Mouse (Mus musculus) heart, postnatal 36 days (tissue): ENCODE data around the gene Ddx10. TPM values are rescaled to one million over a fixed set of nuclear protein-coding genes. Genes with fewer than 3 reads are reported as not detected.
"Not testable (repeated sequence)": the region's sequence is repeated elsewhere in the genome, so short reads cannot be mapped to it uniquely, and the experiment has no call there.

Experiments
- DNase-seq, 2 experiments: peaks; one replicate each; pipeline ENCODE4 v3.0.0; 2021 to 2022
- intact Hi-C: fragments of 180-260 bp; cut with DNase I; formaldehyde crosslinking; loops from one replicate; pipeline ENCODE4 v1.15.1; 2025
- total RNA-seq, 2 experiments: library from RNA; stranded (reverse); gene quantifications; 2 replicates each; pipeline ENCODE4 v1.2.3; 2021

Ddx10 gene
- total RNA-seq, 2 experiments from 2014 or later = 10.0 to 11.6 TPM

- intact Hi-C loops = no loop called here
- no peak for DNase-seq
These were observed 73.3 kb downstream of the Ddx10 start for GRCm38 (mm10) chr9:53174590-53174989.

DNA sequence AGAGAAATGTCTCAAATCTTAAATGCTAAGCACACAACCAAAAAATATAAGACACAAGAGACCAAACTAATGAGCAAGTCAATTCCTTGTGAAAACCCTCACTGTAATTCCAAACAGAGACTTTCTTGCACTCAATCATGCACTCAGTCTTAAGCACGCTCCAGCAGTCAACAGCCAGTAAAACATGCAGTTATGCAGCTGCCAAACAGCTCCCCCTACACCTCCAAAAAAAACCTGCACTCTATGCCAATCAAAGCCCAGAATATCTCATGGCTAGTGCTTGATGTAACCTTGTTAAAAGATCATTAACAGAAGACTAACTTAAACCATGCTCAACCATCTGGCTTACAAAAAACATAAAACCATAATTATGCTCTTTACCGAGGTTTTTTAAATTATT is 74.6 kb downstream of the Ddx10 start:
- no peak for DNase-seq
- intact Hi-C loops = no loop called here

GRCm38 (mm10) chr9:53144266-53144665 is 103.6 kb downstream of the Ddx10 start:
- DNase-seq = peak; percentile 61 to 63

DNA sequence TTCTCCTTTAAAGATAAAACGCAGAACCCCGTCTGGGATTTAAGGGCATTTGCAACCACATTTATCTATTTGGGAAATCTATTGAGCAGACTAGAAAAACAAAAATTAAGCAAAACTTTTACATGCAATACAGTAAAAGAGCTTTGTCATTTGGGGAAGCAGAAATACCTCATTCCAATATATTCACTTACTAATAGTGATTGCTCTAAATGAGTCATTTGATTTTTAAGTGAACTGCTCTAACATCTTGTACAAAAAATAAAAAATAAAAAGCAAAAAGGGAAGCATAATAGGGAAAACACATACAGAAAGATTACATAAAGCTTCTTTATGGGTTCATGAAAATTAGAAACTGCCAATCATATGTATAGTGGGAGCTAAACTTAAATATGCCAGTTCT is 104.3 kb downstream of the Ddx10 start:
- DNase-seq = no peak
- intact Hi-C loops = loop anchor here (5.0 kb wide), 2 partner anchors 181 to 461 kb away; no protein-coding TSS in a partner anchor

More at GRCm38 (mm10) chr9:53144266-53144665, 103.6 kb downstream of the Ddx10 start:
- intact Hi-C loops = loop anchor here (1.0 to 5.0 kb wide), 3 partner anchors 182 to 846 kb away; no protein-coding TSS in a partner anchor

DNA sequence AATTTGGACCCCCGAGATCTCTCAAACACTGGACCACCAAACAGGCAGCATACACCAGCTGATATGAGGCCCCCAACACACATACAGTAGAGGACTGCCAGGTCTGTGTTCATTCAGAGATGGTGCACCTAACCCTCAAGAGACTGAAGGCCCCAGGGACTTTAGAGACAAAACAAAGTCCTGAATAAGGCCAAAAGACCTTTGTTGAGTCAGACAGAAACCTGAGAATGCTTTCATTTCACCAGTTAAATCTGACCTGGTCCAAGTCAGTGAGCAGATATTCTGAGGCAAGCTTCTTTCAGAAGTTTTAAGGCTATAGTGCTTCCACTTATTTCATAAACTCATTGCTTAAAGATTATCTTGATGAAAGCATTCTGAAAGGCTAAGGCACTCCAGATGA is 105.4 kb downstream of the Ddx10 start:
- intact Hi-C loops = loop anchor here (5.0 kb wide), 2 partner anchors 180 to 460 kb away; no protein-coding TSS in a partner anchor
- not testable (repeated sequence) for DNase-seq

GRCm38 (mm10) chr9:53140610-53141165 is 107.2 kb downstream of the Ddx10 start:
- no peak for DNase-seq
- intact Hi-C loops = loop anchor here (5.0 kb wide), 2 partner anchors 178 to 458 kb away; no protein-coding TSS in a partner anchor

- intact Hi-C loops = no loop called here
- DNase-seq = no peak
These were observed 115.0 kb downstream of the Ddx10 start for GRCm38 (mm10) chr9:53132826-53133225.

- intact Hi-C loops = no loop called here
- no peak for DNase-seq
These were observed 117.4 kb downstream of the Ddx10 start for GRCm38 (mm10) chr9:53130460-53130859.

- no peak for DNase-seq
- intact Hi-C loops = no loop called here
These were observed 146.8 kb downstream of the Ddx10 start for GRCm38 (mm10) chr9:53101103-53101502.

- intact Hi-C loops = no loop called here
- DNase-seq = no peak
These were observed 152.3 kb downstream of the Ddx10 start for GRCm38 (mm10) chr9:53095319-53096165.

DNA sequence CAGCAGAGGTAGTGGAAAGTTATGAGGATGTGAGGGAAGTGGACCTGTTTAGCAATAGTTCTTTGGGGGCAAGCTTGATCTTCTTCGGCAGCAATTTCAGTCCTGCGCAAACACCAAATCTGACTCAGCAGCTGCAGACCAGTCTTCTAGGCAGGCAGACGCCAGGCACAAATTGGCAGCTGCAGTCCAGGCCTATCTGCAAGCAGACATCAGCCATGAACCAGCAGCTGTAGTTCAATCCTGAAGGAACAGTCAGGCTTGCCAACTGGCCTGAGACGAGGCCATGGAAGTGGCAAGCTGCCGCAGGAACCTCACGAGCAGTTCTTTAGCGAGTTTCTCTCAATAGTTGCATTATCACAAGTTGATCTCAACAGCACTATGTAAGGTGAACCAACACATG is 153.3 kb downstream of the Ddx10 start:
- intact Hi-C loops = no loop called here
- peak; percentile 36 to 50 for DNase-seq

DNA sequence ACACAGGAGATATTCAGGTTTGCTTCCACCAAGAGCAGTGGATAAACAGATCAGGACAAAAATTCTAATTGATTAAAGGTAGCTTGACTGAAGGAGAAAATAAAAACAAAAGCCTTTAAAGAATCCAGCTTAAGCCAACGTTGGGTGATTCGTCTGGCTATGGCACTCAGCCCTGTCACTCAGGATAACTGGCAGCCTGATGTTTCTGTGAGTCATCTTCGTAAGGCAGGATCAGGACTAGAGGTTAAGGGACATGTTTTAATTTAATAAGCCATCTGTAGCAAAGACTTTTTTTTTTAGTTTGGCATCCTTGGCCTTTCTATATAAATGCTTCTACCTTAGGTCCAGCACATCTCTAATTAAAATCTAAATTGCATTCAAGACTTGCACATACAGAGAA is 170.2 kb downstream of the Ddx10 start:
- intact Hi-C loops = no loop called here
- DNase-seq = no peak

GRCm38 (mm10) chr9:53075931-53076330 is 171.9 kb downstream of the Ddx10 start:
- intact Hi-C loops = no loop called here
- no peak for DNase-seq

- no peak for DNase-seq
- intact Hi-C loops = no loop called here
These were observed 173.4 kb downstream of the Ddx10 start for GRCm38 (mm10) chr9:53074443-53074842.

DNA sequence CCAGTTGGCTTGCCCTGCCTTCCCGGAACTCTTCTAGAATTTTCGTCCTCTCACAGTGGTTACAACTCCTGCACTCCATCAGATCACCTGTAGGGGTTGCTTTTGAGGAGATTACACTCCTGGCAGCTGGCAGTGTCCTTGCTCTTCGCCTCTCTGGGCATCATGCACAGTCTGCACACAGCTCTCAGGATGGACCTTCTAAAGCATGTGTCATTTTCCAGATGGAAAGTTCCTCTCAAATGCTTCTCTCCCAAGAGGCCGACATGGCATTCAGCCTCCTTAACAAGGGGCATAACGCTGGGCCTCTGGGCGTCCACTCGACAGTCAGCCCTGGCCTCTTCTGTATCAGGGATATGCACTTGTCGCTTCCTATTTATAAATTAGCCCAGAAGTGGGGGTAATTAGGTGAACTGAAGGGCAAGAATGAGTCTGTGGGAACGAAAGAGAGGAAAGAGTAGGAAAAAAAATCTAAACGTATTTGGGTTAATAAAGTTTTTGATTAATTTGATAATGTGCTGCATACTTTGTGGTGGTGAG is 174.2 kb downstream of the Ddx10 start:
- DNase-seq = no peak
- intact Hi-C loops = no loop called here

GRCm38 (mm10) chr9:53072088-53072487 is 175.8 kb downstream of the Ddx10 start:
- intact Hi-C loops = no loop called here
- no peak for DNase-seq

DNA sequence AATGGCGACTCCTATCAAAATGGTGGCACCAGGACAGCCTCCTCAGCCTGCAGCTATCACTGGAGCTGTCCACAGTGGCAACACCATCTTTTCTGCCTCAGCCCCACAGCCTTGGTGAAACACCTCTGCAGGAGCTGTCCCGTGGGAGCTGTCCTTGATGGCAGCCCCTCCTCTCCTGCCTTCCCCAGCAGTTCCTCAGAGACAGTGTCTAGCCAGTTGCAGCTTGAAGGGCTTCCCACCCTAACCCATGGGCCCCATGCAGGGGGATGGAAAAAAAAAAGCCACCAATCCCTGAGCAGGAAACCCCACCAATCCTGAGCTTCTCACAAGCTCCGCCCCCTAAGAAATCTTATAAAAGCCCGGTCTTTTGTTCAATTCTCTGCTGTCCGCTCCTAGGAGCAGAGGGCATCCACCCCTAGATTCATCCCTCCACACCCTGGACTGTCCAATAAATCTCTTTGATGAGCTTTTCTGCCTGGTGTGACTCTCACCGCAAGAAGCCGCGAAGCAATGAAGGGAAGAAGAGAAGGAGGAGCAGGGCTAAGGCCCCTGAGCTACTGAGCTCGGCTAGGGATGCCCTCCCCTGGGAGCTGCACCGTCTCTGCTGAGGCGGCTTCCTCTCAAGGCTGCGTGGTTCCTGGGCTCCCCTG is 176.9 kb downstream of the Ddx10 start:
- DNase-seq = no peak
- intact Hi-C loops = no loop called here

DNA sequence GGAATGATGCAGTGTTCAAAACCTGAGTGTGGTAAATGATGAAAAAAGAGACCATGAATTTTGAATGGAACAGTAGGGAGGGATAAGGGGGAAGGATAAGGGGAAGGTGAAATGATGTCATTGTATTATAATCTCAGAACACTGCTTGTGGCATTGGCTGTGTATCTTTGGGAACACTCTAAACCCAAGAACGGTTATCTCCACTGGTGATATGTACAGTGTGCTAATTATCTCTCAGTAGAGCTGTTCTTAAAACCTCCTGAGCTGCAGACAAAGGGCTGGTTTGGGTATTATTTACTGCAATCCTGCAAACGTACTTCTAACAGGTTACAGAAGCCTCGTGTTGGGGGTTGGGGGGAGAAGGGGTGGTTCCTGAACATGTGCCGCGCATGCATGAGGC is 179.7 kb downstream of the Ddx10 start:
- intact Hi-C loops = loop anchor here (5.0 kb wide), 1 partner anchor 231 kb away; no protein-coding TSS in a partner anchor
- DNase-seq = no peak

GRCm38 (mm10) chr9:53066428-53066827 is 181.4 kb downstream of the Ddx10 start:
- DNase-seq = no peak
- intact Hi-C loops = loop anchor here (5.0 kb wide), 1 partner anchor 229 kb away; no protein-coding TSS in a partner anchor

- intact Hi-C loops = loop anchor here (2.0 to 5.0 kb wide), 2 partner anchors 100 to 228 kb away; no protein-coding TSS in a partner anchor
- no peak for DNase-seq
These were observed 182.8 kb downstream of the Ddx10 start for GRCm38 (mm10) chr9:53065028-53065427.

DNA sequence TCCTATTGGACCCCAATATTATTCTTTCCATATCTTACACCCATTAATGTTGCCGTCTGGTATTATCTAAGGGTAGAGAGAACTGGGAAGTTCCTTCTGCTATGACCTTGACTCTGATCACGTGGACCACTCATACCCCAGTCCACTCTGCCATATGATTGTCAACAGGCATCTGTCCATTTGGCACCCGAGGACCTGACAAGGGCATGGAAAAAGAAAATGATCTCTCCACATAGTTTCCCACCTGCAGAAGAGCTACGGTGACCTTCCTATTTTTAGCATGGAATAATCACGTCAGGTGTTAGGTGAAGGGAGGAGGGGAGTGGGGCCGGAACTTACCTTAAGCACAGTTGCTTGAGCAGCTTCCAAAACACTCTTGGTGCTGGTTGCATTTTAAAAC is 183.3 kb downstream of the Ddx10 start:
- no peak for DNase-seq
- intact Hi-C loops = loop anchor here (2.0 kb wide), 1 partner anchor 100 kb away; no protein-coding TSS in a partner anchor
